Comparison of ENCODE assay signal across 30 mouse cellular contexts in the genomic region with DNA sequence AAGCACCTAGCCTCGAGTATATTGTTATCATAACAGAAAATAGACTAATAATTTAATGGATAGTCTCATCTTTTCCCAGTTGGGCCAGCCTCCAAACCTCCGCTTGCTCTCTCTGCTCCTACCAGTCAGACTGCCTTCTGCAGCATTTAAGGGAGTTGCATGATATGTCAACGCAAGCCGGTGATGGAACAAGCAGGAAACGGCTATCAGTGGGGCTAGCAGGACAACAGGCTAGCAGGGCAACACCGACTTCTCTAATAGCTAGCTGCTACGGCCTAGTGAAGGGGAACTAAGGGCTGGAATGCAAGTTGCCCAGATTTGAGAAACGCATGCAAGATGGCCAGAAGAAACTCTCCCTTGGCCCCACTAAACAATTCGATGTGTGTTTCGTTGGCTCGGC. TPM values are rescaled to one million over a fixed set of nuclear protein-coding genes. Genes with fewer than 3 reads are reported as not detected.
"Had no signal": no experiment of that assay in that cellular context is flagged by ENCODE, and none has a peak within 500 bp of the region (broad histone marks: within the 10 kb centered on the region; RNA-seq: fewer than 3 reads in every experiment).

No protein-coding gene starts in this region.

- DNase-seq: cerebellum, adult 2 months; cerebellum, adult 8-10 months; cerebellum, adult 9-10 months; cerebellum, adult 9-11 months; cerebellum, postnatal 10 days; cerebellum, postnatal 14 days; cerebellum, postnatal 25 days; cerebellum, postnatal 36 days; embryo, embryonic 11 days; forebrain, postnatal 0 days; gastrocnemius, postnatal 10 days; gastrocnemius, postnatal 14 days; gastrocnemius, postnatal 25 days; gastrocnemius, postnatal 36 days; heart, adult 18-20 months; heart, adult 2 months had no signal

- H3K9ac ChIP-seq: embryonic facial prominence, embryonic 12.5 days; embryonic facial prominence, embryonic 13.5 days; embryonic facial prominence, embryonic 15.5 days; forebrain, embryonic 12.5 days; forebrain, embryonic 13.5 days; forebrain, embryonic 15.5 days; forebrain, postnatal 0 days had no signal

- H3K27ac ChIP-seq: embryonic facial prominence, embryonic 10.5 days; embryonic facial prominence, embryonic 12.5 days; embryonic facial prominence, embryonic 13.5 days; embryonic facial prominence, embryonic 15.5 days; forebrain, embryonic 10.5 days; forebrain, embryonic 12.5 days; forebrain, embryonic 13.5 days; forebrain, embryonic 15.5 days; heart, adult 2 months; heart, embryonic 10.5 days had no signal

- H3K9me3 ChIP-seq: embryonic facial prominence, embryonic 10.5 days; embryonic facial prominence, embryonic 12.5 days; embryonic facial prominence, embryonic 13.5 days; embryonic facial prominence, embryonic 15.5 days; forebrain, embryonic 10.5 days; forebrain, embryonic 12.5 days; forebrain, embryonic 13.5 days; forebrain, embryonic 15.5 days; heart, embryonic 10.5 days had no signal

- H3K4me3 ChIP-seq: embryonic facial prominence, embryonic 10.5 days; embryonic facial prominence, embryonic 12.5 days; embryonic facial prominence, embryonic 13.5 days; embryonic facial prominence, embryonic 15.5 days; erythroblast, embryonic 14.5 days; forebrain, embryonic 10.5 days; forebrain, embryonic 12.5 days; forebrain, embryonic 13.5 days; forebrain, embryonic 15.5 days; heart, adult 2 months; heart, embryonic 10.5 days had no signal

- H3K36me3 ChIP-seq: embryonic facial prominence, embryonic 10.5 days; embryonic facial prominence, embryonic 12.5 days; embryonic facial prominence, embryonic 13.5 days; embryonic facial prominence, embryonic 15.5 days; forebrain, embryonic 10.5 days; forebrain, embryonic 12.5 days; forebrain, embryonic 15.5 days; heart, embryonic 10.5 days had no signal

- H3K4me2 ChIP-seq: embryonic facial prominence, embryonic 12.5 days; embryonic facial prominence, embryonic 13.5 days; embryonic facial prominence, embryonic 15.5 days; forebrain, embryonic 12.5 days; forebrain, embryonic 13.5 days; forebrain, embryonic 15.5 days had no signal

- H3K27me3 ChIP-seq: forebrain, embryonic 15.5 days had no signal

- ATAC-seq: forebrain, embryonic 13.5 days; forebrain, embryonic 14.5 days; forebrain, embryonic 15.5 days; forebrain, embryonic 16.5 days; forebrain, postnatal 0 days had no signal

RNA-seq across cellular contexts. Expression of a gene that starts 20.6 kb away (rescaled TPM):
- total RNA-seq: common myeloid progenitor, adult 5-6 weeks; granulocyte monocyte progenitor cell, adult 5-6 weeks had no signal
- polyA plus RNA-seq: erythroblast, embryonic 14.5 days had no signal
